Mouse (Mus musculus) MEL (cell line): Measurements from ENCODE around the gene Aspn. TPM values are rescaled to one million over a fixed set of nuclear protein-coding genes. Genes with fewer than 3 reads are reported as not detected.

Experiments used
- DNase-seq: peaks from one replicate; pipeline ENCODE4 v3.0.0; 2011; ENCODE audit warnings: low read depth, low spot score
- H3K27ac ChIP-seq: 2 replicates; pipeline ENCODE4 v1.5.1; 2012; ENCODE audit warnings: low read depth, mild to moderate bottlenecking, control low read depth, low read length, moderate library complexity; ENCODE audit not compliant: control insufficient read depth
- H3K27me3 ChIP-seq, 2 experiments: fragments of 150-350 bp in 1 of 2; sonication (generic) in 1 of 2; 2 replicates each; pipeline ENCODE4 v1.6.1; 2012; ENCODE audit warnings: low read length in 2 of 2, mild to moderate bottlenecking in 2 of 2, improper control_type of control experiment in 1 of 2, moderate library complexity in 1 of 2; ENCODE audit not compliant: insufficient read depth in 2 of 2, control insufficient read depth in 1 of 2
- H3K36me3 ChIP-seq, 2 experiments: 2 replicates each; pipeline ENCODE4 v1.6.1; 2012 to 2014; ENCODE audit warnings: low read length in 2 of 2, improper control_type of control experiment in 1 of 2, inconsistent platforms in 1 of 2, mild to moderate bottlenecking in 1 of 2; ENCODE audit not compliant: insufficient read depth in 2 of 2, control insufficient read depth in 1 of 2
- H3K4me1 ChIP-seq, 2 experiments: fragments of 150-350 bp in 1 of 2; sonication (generic) in 1 of 2; 2 replicates each; pipeline ENCODE4 v1.6.1; 2012; ENCODE audit warnings: low read length in 2 of 2, improper control_type of control experiment in 1 of 2, mild to moderate bottlenecking in 1 of 2; ENCODE audit not compliant: insufficient read depth in 2 of 2, control insufficient read depth in 1 of 2
- H3K4me3 ChIP-seq, 2 experiments: fragments of 150-350 bp in 1 of 2; sonication (generic) in 1 of 2; 2 replicates each; pipeline ENCODE4 v1.5.1; 2012; ENCODE audit warnings: low read depth in 2 of 2, low read length in 2 of 2, mild to moderate bottlenecking in 2 of 2, moderate library complexity in 2 of 2, control low read depth in 1 of 2, improper control_type of control experiment in 1 of 2; ENCODE audit not compliant: control insufficient read depth in 1 of 2, insufficient read depth in 1 of 2
- H3K79me2 ChIP-seq: 2 replicates; pipeline ENCODE4 v1.6.1; 2012; ENCODE audit warnings: mild to moderate bottlenecking, low read length, moderate library complexity; ENCODE audit not compliant: control insufficient read depth, poor library complexity, insufficient read depth
- H3K9ac ChIP-seq: 2 replicates; pipeline ENCODE4 v1.6.1; 2012; ENCODE audit warnings: low read depth, mild to moderate bottlenecking, control low read depth, low read length, moderate library complexity; ENCODE audit not compliant: control insufficient read depth, poor library complexity, severe bottlenecking
- H3K9me3 ChIP-seq: fragments of 150-350 bp; sonication (generic); replicated peaks from 2 replicates; pipeline ENCODE4 v1.6.1; 2012; ENCODE audit warnings: mild to moderate bottlenecking, low read length, improper control_type of control experiment, moderate library complexity; ENCODE audit not compliant: insufficient read depth
- CHD2 ChIP-seq: IDR thresholded peaks from 2 replicates; pipeline ENCODE4 v1.6.1; 2011; ENCODE audit warnings: low read length, improper control_type of control experiment
- ELF1 ChIP-seq: IDR thresholded peaks from 2 replicates; pipeline ENCODE4 v1.6.1; 2014; ENCODE audit warnings: low read depth, mild to moderate bottlenecking, inconsistent platforms, low read length, improper control_type of control experiment, moderate library complexity
- EP300 ChIP-seq, 2 experiments: IDR thresholded peaks; 2 replicates each; pipeline ENCODE4 v1.6.1; 2011; ENCODE audit warnings: improper control_type of control experiment in 2 of 2, low read length in 2 of 2, low read depth in 1 of 2, mild to moderate bottlenecking in 1 of 2
- GABPA ChIP-seq: IDR thresholded peaks from 2 replicates; pipeline ENCODE4 v1.6.1; 2012; ENCODE audit warnings: low read depth, mild to moderate bottlenecking, inconsistent platforms, low read length, improper control_type of control experiment, moderate library complexity
- JUND ChIP-seq: IDR thresholded peaks from 2 replicates; pipeline ENCODE4 v1.6.1; 2011; ENCODE audit warnings: low read depth, mild to moderate bottlenecking, improper control_type of control experiment, low read length
- MAX ChIP-seq: IDR thresholded peaks from 2 replicates; pipeline ENCODE4 v1.6.1; 2011; ENCODE audit warnings: low read length, improper control_type of control experiment
- MXI1 ChIP-seq: IDR thresholded peaks from 2 replicates; pipeline ENCODE4 v1.6.1; 2011; ENCODE audit warnings: mild to moderate bottlenecking, low read depth, low read length, improper control_type of control experiment
- POLR2A ChIP-seq, 2 experiments: IDR thresholded peaks; 2 replicates each; pipeline ENCODE4 v1.6.1; 2011 to 2012; ENCODE audit warnings: low read length in 2 of 2, mild to moderate bottlenecking in 2 of 2, control low read depth in 1 of 2, improper control_type of control experiment in 1 of 2, low read depth in 1 of 2, moderate library complexity in 1 of 2; ENCODE audit not compliant: control insufficient read depth in 1 of 2, insufficient read depth in 1 of 2, poor library complexity in 1 of 2
- RAD21 ChIP-seq: IDR thresholded peaks from 2 replicates; pipeline ENCODE4 v1.6.1; 2011; ENCODE audit warnings: mild to moderate bottlenecking, low read depth, low read length, improper control_type of control experiment
- SMC3 ChIP-seq: IDR thresholded peaks from 2 replicates; pipeline ENCODE4 v1.6.1; 2011; ENCODE audit warnings: low read depth, low read length, improper control_type of control experiment
- TBP ChIP-seq: IDR thresholded peaks from 2 replicates; pipeline ENCODE4 v1.8.0; 2011; ENCODE audit warnings: low read depth, low read length, improper control_type of control experiment
- TCF12 ChIP-seq: IDR thresholded peaks from 2 replicates; pipeline ENCODE4 v1.6.1; 2014; ENCODE audit warnings: low read depth, mild to moderate bottlenecking, inconsistent platforms, low read length, improper control_type of control experiment, moderate library complexity
- USF1 ChIP-seq: IDR thresholded peaks from 2 replicates; pipeline ENCODE4 v1.6.1; 2014; ENCODE audit warnings: low read depth, mild to moderate bottlenecking, inconsistent platforms, low read length, improper control_type of control experiment, moderate library complexity
- USF2 ChIP-seq, 2 experiments: IDR thresholded peaks; 2 replicates each; pipeline ENCODE4 v1.6.1; 2011 to 2012; ENCODE audit warnings: improper control_type of control experiment in 2 of 2, low read length in 2 of 2, borderline replicate concordance in 1 of 2, inconsistent platforms in 1 of 2, low read depth in 1 of 2, mild to moderate bottlenecking in 1 of 2; ENCODE audit not compliant: insufficient read depth in 1 of 2
- ZKSCAN1 ChIP-seq: IDR thresholded peaks from 2 replicates; pipeline ENCODE4 v1.6.1; 2012; ENCODE audit warnings: low read depth, mild to moderate bottlenecking, inconsistent platforms, low read length, improper control_type of control experiment, moderate library complexity
- ZNF384 ChIP-seq: IDR thresholded peaks from 2 replicates; pipeline ENCODE4 v1.6.1; 2012; ENCODE audit warnings: low read depth, mild to moderate bottlenecking, inconsistent platforms, low read length, improper control_type of control experiment
- polyA plus RNA-seq, 2 experiments: library from polyadenylated mRNA; stranded (reverse) in 1 of 2; unstranded in 1 of 2; fragments of >175 nt in 1 of 2; fragments of >200 nt in 1 of 2; gene quantifications; 2 replicates each; pipeline versions ENCODE4 v1.2.1 to v1.2.4; 2012; ENCODE audit warnings: low replicate concordance in 2 of 2, low read depth in 1 of 2; ENCODE audit not compliant: insufficient read length in 2 of 2, insufficient read depth in 1 of 2, missing spikeins in 1 of 2
- total RNA-seq: library from RNA; depleted of rRNA; stranded (reverse); fragments of 300-350 nt; gene quantifications from 2 replicates; pipeline ENCODE4 v1.2.3, GENCODE M21; 2012

Aspn gene
- total and polyA plus RNA-seq, 3 experiments: 0.04 TPM; not detected in 2

GRCm38 (mm10) chr13:49554519-49554918 lies 10.3 kb downstream of the Aspn start:
- DNase-seq: no peak
- no peak for TF ChIP-seq TCF12
- no peak for TF ChIP-seq ZKSCAN1
- no peak for TF ChIP-seq MXI1
- no peak for TF ChIP-seq ELF1
- no peak for TF ChIP-seq TBP
- TF ChIP-seq SMC3: no peak
- TF ChIP-seq USF2 (IDR thresholded peaks at IDR 0.05; ENCODE audit: borderline replicate concordance in 1 of 2, insufficient read depth in 1 of 2, low read depth in 1 of 2, low read length in 2 of 2): no peak
- no peak for TF ChIP-seq ZNF384
- no peak for TF ChIP-seq USF1
- TF ChIP-seq EP300 (IDR thresholded peaks at IDR 0.05; ENCODE audit: low read depth in 1 of 2, low read length in 2 of 2): no peak
- H3K4me3 ChIP-seq: no peak overlapping the region
- H3K27me3 ChIP-seq: no peaks in the 10 kb centered on the region
- no peak overlapping the region for H3K9ac ChIP-seq
- H3K36me3 ChIP-seq: no peaks in the 10 kb centered on the region; a peak in 1 of 4 replicates
- H3K4me1 ChIP-seq: peaks cover 0 to 3% of the 10 kb centered on the region in 2 experiments; a peak in 2 of 4 replicates
- 0 out of 2 replicates have a peak, but pooled peaks cover 1% of the 10 kb centered on the region for H3K79me2 ChIP-seq
- H3K9me3 ChIP-seq: no peaks in the 10 kb centered on the region
- no peak overlapping the region for H3K27ac ChIP-seq

- Histone ChIP-seq H3K27ac (no peak overlapping the region), H3K4me3 (no peak overlapping the region), H3K36me3 (peaks cover 0 to 6% of the 10 kb centered on the region in 2 experiments; a peak in 2 of 4 replicates), H3K9me3 (no peaks in the 10 kb centered on the region), H3K79me2 (0 out of 2 replicates have a peak, but pooled peaks cover 1% of the 10 kb centered on the region), H3K27me3 (no peaks in the 10 kb centered on the region), H3K4me1 (peaks cover 6 to 8% of the 10 kb centered on the region in 2 experiments), H3K9ac (no peak overlapping the region)
- TF ChIP-seq RAD21: no peak
- TF ChIP-seq CHD2: no peak
- no peak for TF ChIP-seq GABPA
- no peak for TF ChIP-seq JUND
- DNase-seq: no peak
Observed at GRCm38 (mm10) chr13:49556203-49556602, 12.0 kb downstream of the Aspn start.

- no peak for DNase-seq
- Histone ChIP-seq H3K79me2 (0 out of 2 replicates have a peak, but pooled peaks cover 1% of the 10 kb centered on the region), H3K9me3 (no peaks in the 10 kb centered on the region), H3K27ac (no peak overlapping the region), H3K27me3 (no peaks in the 10 kb centered on the region), H3K4me3 (no peak overlapping the region), H3K36me3 (peaks cover 0 to 10% of the 10 kb centered on the region in 2 experiments; a peak in 2 of 4 replicates)
- TF ChIP-seq ELF1 (no peak), MAX (no peak), USF2 (IDR thresholded peaks at IDR 0.05; ENCODE audit: borderline replicate concordance in 1 of 2, insufficient read depth in 1 of 2, low read depth in 1 of 2, low read length in 2 of 2) (no peak), POLR2A (IDR thresholded peaks at IDR 0.05; ENCODE audit: control insufficient read depth in 1 of 2, insufficient read depth in 1 of 2, low read depth in 1 of 2, low read length in 2 of 2, poor library complexity in 1 of 2) (no peak)
- TF ChIP-seq, all 39 proteins: peak for 0
- peaks cover 6 to 11% of the 10 kb centered on the region in 2 experiments for H3K4me1 ChIP-seq
- no peak overlapping the region for H3K9ac ChIP-seq
Observed at GRCm38 (mm10) chr13:49556924-49557323, 12.7 kb downstream of the Aspn start.
